Mouse (Mus musculus) stomach, embryonic 16.5 days (tissue): Measurements from ENCODE around the gene Gm20219. TPM values are rescaled to one million over a fixed set of nuclear protein-coding genes. Genes with fewer than 3 reads are reported as not detected.

Experiments
- ATAC-seq: fragments of 200-750 bp; cut with Nextera tagmentation; 2 replicates; pipeline ENCODE4 v1.8.0; 2017; ENCODE audit warnings: moderate number of reproducible peaks, moderate TSS enrichment; ENCODE audit not compliant: insufficient read depth, low FRiP score
- H3K27ac ChIP-seq: fragments of 300-500 bp; sonication (generic); 2 replicates; pipeline ENCODE4 v1.5.1; 2014; ENCODE audit warnings: low read length
- H3K27me3 ChIP-seq: fragments of 300-500 bp; sonication (generic); 2 replicates; pipeline ENCODE4 v1.6.1; 2014; ENCODE audit warnings: low read length, control low read depth, mixed read lengths; ENCODE audit not compliant: control insufficient read depth, insufficient read depth
- H3K36me3 ChIP-seq: fragments of 300-500 bp; sonication (generic); 2 replicates; pipeline ENCODE4 v1.6.1; 2014; ENCODE audit warnings: low read length; ENCODE audit not compliant: control insufficient read depth, insufficient read depth
- H3K4me1 ChIP-seq: fragments of 300-500 bp; sonication (generic); 2 replicates; pipeline ENCODE4 v1.6.1; 2014; ENCODE audit warnings: low read length, control low read depth, mixed read lengths; ENCODE audit not compliant: control insufficient read depth, insufficient read depth
- H3K4me2 ChIP-seq: fragments of 300-500 bp; sonication (generic); 2 replicates; pipeline ENCODE4 v1.6.1; 2014; ENCODE audit warnings: low read depth, low read length, mixed read lengths
- H3K4me3 ChIP-seq: fragments of 300-500 bp; sonication (generic); replicated peaks from 2 replicates; pipeline ENCODE4 v1.5.1; 2014; ENCODE audit warnings: mild to moderate bottlenecking, low read length
- H3K9ac ChIP-seq: fragments of 300-500 bp; sonication (generic); 2 replicates; pipeline ENCODE4 v1.6.1; 2014; ENCODE audit warnings: low read length
- H3K9me3 ChIP-seq: fragments of 300-500 bp; sonication (generic); replicated peaks from 2 replicates; pipeline ENCODE4 v1.6.1; 2016; ENCODE audit warnings: low read length, control low read depth; ENCODE audit not compliant: control insufficient read depth
- WGBS: fragments of 180-500 bp; shearing (Covaris S2); extraction: QIAGEN DNeasy Blood & Tissue Kit; methylation state at CpG from one replicate; pipeline ENCODE4 v1.1.7; 2014; 5-methylcytosine and 5-hydroxymethylcytosine counted together
- polyA plus RNA-seq: library from polyadenylated mRNA; unstranded; fragments of >200 nt; fragmentation: Nextera tagmentation; extraction: Ambion mirVana; gene quantifications from 2 replicates; pipeline ENCODE4 v1.2.1, GENCODE M21; 2015

Gene Gm20219
- polyA plus RNA-seq, 1 experiment from 2014 or later: 17.5 TPM

DNA sequence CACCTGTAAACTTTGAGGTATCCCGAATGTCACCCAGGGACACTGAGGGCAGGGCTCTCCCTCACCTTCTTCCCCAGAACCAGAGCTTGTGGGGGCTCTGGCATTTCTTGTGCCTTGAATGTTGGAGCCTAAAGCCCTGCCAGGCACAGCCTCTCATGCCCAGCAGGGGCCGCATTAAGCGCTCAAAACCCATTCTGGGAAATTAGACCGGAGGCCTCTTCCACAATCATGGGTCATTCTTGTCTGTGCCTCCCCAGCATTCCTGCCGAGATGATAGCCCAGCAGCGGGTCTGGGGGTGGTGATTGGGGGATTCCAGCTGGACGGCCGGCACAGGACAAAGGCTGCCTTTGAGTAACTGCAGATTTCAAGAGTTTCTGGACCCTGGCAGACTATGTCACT, 16.3 kb downstream of the Gm20219 start:
- ATAC-seq: no peak
- no peak overlapping the region for H3K4me3 ChIP-seq
- H3K4me2 ChIP-seq: no peak overlapping the region
- 50% methylated on average over 8 of the region's 8 CpGs for whole genome bisulfite sequencing
- no peaks in the 10 kb centered on the region for H3K4me1 ChIP-seq
- H3K9me3 ChIP-seq: no peaks in the 10 kb centered on the region
- H3K36me3 ChIP-seq: no peaks in the 10 kb centered on the region
- no peak overlapping the region for H3K9ac ChIP-seq
- H3K27ac ChIP-seq: no peak overlapping the region
- no peaks in the 10 kb centered on the region for H3K27me3 ChIP-seq

- ATAC-seq: no peak
- no peaks in the 10 kb centered on the region for H3K36me3 ChIP-seq
- H3K9me3 ChIP-seq: no peaks in the 10 kb centered on the region
- 74% methylated on average over 3 of the region's 3 CpGs for WGBS
- no peaks in the 10 kb centered on the region for H3K27me3 ChIP-seq
- H3K9ac ChIP-seq: no peak overlapping the region
- no peak overlapping the region for H3K27ac ChIP-seq
- H3K4me3 ChIP-seq: no peak overlapping the region
- no peak overlapping the region for H3K4me2 ChIP-seq
- H3K4me1 ChIP-seq: no peaks in the 10 kb centered on the region
These were observed 17.3 kb downstream of the Gm20219 start for GRCm38 (mm10) chr17:56536874-56537273.

DNA sequence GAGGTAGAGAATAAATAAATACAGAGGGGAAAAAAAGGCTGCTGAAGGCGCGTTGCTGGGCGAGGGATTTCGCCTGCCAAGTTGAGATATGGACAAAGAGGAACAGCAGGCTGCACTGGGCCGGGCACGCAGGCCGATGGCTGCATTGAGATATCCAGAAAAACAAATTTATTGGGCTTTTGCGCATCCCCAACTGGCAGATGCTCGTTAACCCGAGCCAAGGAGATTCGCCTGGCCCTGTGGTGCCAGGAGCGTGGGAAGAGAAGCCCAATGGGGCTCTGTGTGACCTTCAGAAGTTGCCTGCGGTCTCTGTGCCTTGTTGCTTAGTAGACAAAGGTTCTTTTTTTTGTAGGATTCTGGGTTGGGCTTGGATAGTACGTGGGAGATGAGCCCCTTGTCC, 18.0 kb downstream of the Gm20219 start:
- Histone ChIP-seq H3K4me3 (no peak overlapping the region), H3K36me3 (no peaks in the 10 kb centered on the region), H3K4me1 (no peaks in the 10 kb centered on the region), H3K9me3 (no peaks in the 10 kb centered on the region), H3K9ac (no peak overlapping the region), H3K27ac (no peak overlapping the region), H3K4me2 (no peak overlapping the region), H3K27me3 (no peaks in the 10 kb centered on the region)
- no peak for ATAC-seq
- WGBS: 59% methylated on average over 14 of the region's 14 CpGs

DNA sequence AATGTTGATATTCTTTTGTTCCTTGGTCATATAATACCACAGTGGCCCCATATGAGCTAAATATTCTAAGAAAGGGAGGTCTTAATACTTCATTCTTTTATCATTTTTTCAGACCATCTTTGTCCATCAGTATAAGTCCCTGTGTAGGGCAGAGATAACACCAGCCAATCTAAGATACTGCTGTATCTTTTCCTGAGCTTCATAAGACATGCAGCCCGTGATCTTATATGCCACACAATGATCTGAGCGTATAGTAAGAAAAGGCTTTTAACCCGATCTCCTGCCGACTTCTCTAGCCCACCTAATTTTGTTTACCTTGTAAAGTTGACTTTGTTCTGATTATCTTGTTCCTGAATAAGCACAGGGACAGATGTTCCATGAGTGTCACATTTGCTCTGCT, 29.2 kb downstream of the Gm20219 start:
- H3K27ac ChIP-seq: no peak overlapping the region
- H3K4me1 ChIP-seq: no peaks in the 10 kb centered on the region
- H3K36me3 ChIP-seq: no peaks in the 10 kb centered on the region
- no peak for ATAC-seq
- WGBS: 66% methylated on average over 4 of the region's 4 CpGs
- no peak overlapping the region for H3K4me3 ChIP-seq
- H3K4me2 ChIP-seq: no peak overlapping the region
- no peak overlapping the region for H3K9ac ChIP-seq
- H3K9me3 ChIP-seq: no peaks in the 10 kb centered on the region
- H3K27me3 ChIP-seq: no peaks in the 10 kb centered on the region

DNA sequence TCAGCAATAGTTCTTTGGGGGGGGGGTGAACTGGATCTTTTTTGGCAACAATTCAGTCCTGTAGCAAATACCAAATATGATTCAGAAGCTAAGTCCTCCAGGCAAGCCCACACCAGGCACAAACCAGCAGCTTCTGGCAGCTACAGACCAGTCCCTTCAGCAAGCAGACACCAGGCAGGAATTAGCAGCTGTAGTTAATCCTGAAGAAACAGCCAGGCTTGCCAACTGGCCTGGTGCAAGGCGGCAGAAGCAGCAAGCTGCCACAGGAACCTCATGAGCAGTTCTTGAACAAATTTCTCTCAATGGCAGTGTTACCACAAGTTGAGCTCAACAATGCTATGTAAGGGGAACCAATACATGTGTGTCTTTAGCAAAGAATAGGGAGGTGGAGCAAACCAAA, 31.4 kb downstream of the Gm20219 start:
- Histone ChIP-seq H3K27ac (no peak overlapping the region), H3K4me2 (no peak overlapping the region), H3K4me3 (no peak overlapping the region), H3K27me3 (no peaks in the 10 kb centered on the region), H3K36me3 (no peaks in the 10 kb centered on the region), H3K9me3 (no peaks in the 10 kb centered on the region), H3K4me1 (no peaks in the 10 kb centered on the region), H3K9ac (no peak overlapping the region)
- 54% methylated on average over 1 of the region's 1 CpGs for WGBS
- ATAC-seq: no peak

DNA sequence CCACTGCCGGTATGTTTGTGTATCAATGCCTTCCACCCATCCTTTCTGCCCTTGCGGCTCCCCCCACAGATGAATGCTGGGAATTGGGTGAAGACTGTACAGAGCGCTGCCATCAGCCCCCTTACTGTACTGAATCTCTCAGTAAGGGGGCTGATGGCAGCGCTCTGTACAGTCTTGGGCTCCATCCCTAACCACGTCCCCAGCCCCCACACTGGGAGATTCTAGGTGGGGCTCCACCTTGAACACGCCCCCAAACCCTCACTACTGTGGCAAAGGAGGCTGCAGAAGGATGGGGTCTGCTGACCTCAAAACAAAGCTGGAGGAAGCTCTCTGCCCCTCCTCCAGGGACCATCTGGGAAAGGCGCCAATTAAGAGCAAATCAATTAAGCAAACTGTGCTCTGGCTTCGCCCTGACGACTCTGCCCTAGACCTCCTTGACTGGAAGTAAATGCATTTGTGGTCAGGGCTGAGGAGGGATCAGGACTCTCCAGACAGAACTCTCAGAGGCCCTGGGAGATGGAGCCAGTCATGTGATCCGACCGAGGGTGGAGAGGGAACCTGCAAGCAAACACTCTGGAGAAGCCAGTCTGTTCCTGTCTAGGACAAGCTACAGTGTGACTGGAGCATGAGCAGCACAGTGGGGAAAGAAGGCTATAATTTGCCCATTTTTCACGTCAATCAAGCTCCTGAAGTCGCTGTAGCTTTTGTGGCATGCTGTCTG, 38.3 kb downstream of the Gm20219 start:
- H3K9me3 ChIP-seq: no peaks in the 10 kb centered on the region
- ATAC-seq: peak; percentile 65; the same call in 1 of the 2 replicates
- H3K36me3 ChIP-seq: no peaks in the 10 kb centered on the region
- H3K4me1 ChIP-seq: peaks cover 9% of the 10 kb centered on the region
- 0 out of 2 replicates have a peak overlapping the region, but pooled peaks have one; percentile 13 for H3K4me2 ChIP-seq
- no peak overlapping the region for H3K27ac ChIP-seq
- 12% methylated on average over 13 of the region's 13 CpGs for WGBS
- no peak overlapping the region for H3K4me3 ChIP-seq
- H3K9ac ChIP-seq: no peak overlapping the region
- peaks cover 23% of the 10 kb centered on the region for H3K27me3 ChIP-seq

DNA sequence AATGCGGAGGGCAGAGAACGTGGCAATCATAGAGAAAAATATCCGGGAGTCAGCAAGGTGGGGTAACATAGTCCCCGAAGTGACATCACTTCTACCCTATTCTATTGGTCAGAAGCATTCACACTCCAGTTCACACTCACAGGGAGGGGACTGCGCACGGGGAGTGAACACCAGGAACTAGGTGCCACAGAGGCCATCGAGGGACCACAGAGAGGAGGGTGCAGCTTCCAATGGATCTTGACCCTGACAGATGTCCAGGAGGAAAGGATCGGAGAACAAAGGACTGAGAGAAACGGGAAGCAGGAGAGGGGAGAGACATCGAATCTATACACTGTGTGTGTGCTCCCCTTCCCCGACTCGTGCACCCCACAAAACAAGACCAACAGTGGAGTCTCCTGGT, 39.3 kb downstream of the Gm20219 start:
- no peaks in the 10 kb centered on the region for H3K36me3 ChIP-seq
- no peak overlapping the region for H3K4me3 ChIP-seq
- no peak overlapping the region for H3K27ac ChIP-seq
- WGBS: 52% methylated on average over 12 of the region's 12 CpGs
- ATAC-seq: no peak
- no peaks in the 10 kb centered on the region for H3K9me3 ChIP-seq
- H3K9ac ChIP-seq: no peak overlapping the region
- H3K4me1 ChIP-seq: peaks cover 9% of the 10 kb centered on the region
- no peak overlapping the region for H3K4me2 ChIP-seq
- H3K27me3 ChIP-seq: peaks cover 32% of the 10 kb centered on the region

DNA sequence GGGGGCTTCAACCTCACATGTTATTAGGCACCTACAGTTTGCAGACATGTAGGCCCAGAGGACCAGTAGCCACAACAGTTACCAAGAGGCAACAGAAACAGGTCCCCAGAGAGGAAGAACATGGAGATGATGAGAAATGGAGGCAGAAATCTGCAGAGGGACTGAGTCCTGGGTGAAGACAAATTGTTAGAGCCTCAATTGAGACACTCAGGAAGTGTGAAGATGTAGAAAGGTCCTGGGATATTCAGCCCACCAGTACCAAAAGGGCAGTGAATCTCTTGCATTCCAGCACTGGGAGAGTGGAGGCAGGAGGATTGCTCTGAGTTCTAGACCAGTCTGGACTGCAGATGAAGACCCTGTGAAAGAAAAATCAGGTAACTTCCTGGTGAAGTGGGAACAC, 39.9 kb downstream of the Gm20219 start:
- no peaks in the 10 kb centered on the region for H3K36me3 ChIP-seq
- no peak overlapping the region for H3K4me2 ChIP-seq
- peaks cover 38% of the 10 kb centered on the region for H3K27me3 ChIP-seq
- peaks cover 13% of the 10 kb centered on the region for H3K4me1 ChIP-seq
- no peak overlapping the region for H3K4me3 ChIP-seq
- no peak for ATAC-seq
- no peak overlapping the region for H3K9ac ChIP-seq
- no peak overlapping the region for H3K27ac ChIP-seq
- H3K9me3 ChIP-seq: no peaks in the 10 kb centered on the region

DNA sequence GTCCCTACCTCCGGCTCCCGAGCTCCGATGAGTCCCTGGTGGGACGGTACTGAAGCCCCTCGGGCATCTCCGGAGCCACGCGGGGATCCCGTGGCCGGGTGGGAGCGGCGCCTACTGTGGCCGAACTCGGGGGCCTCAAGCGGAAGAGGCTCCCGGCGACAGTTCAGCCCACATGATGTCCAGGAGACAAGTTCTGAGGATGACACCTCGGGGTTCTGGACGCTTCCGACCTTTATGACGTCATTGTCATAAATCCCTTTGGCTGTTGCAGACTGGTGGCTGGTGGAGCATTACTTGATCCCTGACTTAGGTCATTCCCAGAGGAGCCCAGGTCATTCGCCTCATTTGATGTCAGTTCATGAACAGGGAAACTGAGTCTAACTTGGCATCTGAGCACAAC, 41.9 kb downstream of the Gm20219 start, which contains the start of gene Znrf4:
Gene Znrf4, minus strand, starts transcription at position 122 of the 400 bp plus-strand sequence.
- H3K27ac ChIP-seq: no peak within 1 kb of the TSS
- H3K9ac ChIP-seq: peak within 1 kb of the TSS; percentile 44
- peak within 1 kb of the TSS; percentile 31 for H3K4me3 ChIP-seq
- H3K9me3 ChIP-seq: no peaks in the 10 kb centered on the region
- peaks cover 43% of the 10 kb centered on the region for H3K27me3 ChIP-seq
- WGBS: 60% methylated on average over 22 of the region's 22 CpGs
- H3K4me2 ChIP-seq: peak within 1 kb of the TSS; percentile 46
- no peak for ATAC-seq
- H3K4me1 ChIP-seq: peaks cover 13% of the 10 kb centered on the region
- H3K36me3 ChIP-seq: no peaks in the 10 kb centered on the region
